Mouse (Mus musculus) forebrain, embryonic 13.5 days (tissue): ENCODE measurements at regions not wholly inside any gene's neighbourhood (a gene's known extent, or its start where the extent isn't known, plus 50 kb on each side); places are given as distances from the start of the nearest gene placed in this dataset.

ENCODE experiments used
- ATAC-seq: fragments of 200-750 bp; cut with Nextera tagmentation; 2 replicates; pipeline ENCODE4 v1.8.0; 2017
- H3K27ac ChIP-seq: fragments of 300-500 bp; sonication (generic); 2 replicates; pipeline ENCODE4 v1.5.1; 2015; ENCODE audit warnings: inconsistent platforms, mild to moderate bottlenecking, moderate library complexity
- H3K27me3 ChIP-seq: fragments of 300-500 bp; sonication (generic); 2 replicates; pipeline ENCODE4 v1.6.1; 2015; ENCODE audit warnings: mild to moderate bottlenecking, inconsistent platforms
- H3K36me3 ChIP-seq: fragments of 300-500 bp; sonication (generic); 2 replicates; pipeline ENCODE4 v1.6.1; 2015; ENCODE audit warnings: mild to moderate bottlenecking, inconsistent platforms; ENCODE audit not compliant: poor library complexity, severe bottlenecking
- H3K4me1 ChIP-seq: fragments of 300-500 bp; sonication (generic); 2 replicates; pipeline ENCODE4 v1.6.1; 2015; ENCODE audit warnings: inconsistent platforms
- H3K4me2 ChIP-seq: fragments of 300-500 bp; sonication (generic); 2 replicates; pipeline ENCODE4 v1.6.1; 2015; ENCODE audit warnings: inconsistent platforms, mild to moderate bottlenecking, moderate library complexity
- H3K4me3 ChIP-seq: fragments of 300-500 bp; sonication (generic); 2 replicates; pipeline ENCODE4 v1.5.1; 2015; ENCODE audit warnings: mild to moderate bottlenecking, inconsistent platforms
- H3K9ac ChIP-seq: fragments of 300-500 bp; sonication (generic); 2 replicates; pipeline ENCODE4 v1.6.1; 2015; ENCODE audit warnings: mild to moderate bottlenecking, inconsistent platforms
- H3K9me3 ChIP-seq: fragments of 300-500 bp; sonication (generic); replicated peaks from 2 replicates; pipeline ENCODE4 v1.6.1; 2016; ENCODE audit warnings: inconsistent platforms
- WGBS: fragments of 180-500 bp; shearing (Covaris S2); methylation state at CpG from one replicate; pipeline ENCODE4 v1.1.7; 2015; 5-methylcytosine and 5-hydroxymethylcytosine counted together

DNA sequence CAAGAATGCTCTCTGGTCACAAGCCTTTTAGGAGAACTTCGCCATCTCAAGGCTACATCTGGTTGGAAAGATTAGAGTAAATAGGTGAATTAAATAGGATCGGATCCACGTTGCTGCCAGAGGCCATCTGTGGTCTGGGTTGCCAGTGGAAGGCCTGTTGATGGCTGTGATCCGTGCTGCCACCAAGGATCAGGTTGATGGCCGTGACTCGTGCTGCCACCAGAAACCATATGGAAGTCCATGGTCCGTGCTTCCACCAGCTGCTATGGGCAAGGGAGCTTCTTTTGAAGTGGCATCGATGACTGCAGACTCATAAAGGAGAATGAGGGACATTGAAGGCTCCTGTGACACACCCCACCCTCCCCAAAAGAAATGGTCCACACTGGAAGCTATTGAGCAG is 79.6 kb downstream of the Atp1a1 start:
- no peaks in the 10 kb centered on the region for H3K36me3 ChIP-seq
- no peak overlapping the region for H3K9ac ChIP-seq
- H3K4me2 ChIP-seq = no peak overlapping the region
- no peak overlapping the region for H3K27ac ChIP-seq
- no peaks in the 10 kb centered on the region for H3K9me3 ChIP-seq
- peaks cover 28% of the 10 kb centered on the region for H3K4me1 ChIP-seq
- 89% methylated on average over 8 of the region's 8 CpGs for WGBS
- H3K4me3 ChIP-seq = no peak overlapping the region
- H3K27me3 ChIP-seq = no peaks in the 10 kb centered on the region
- ATAC-seq = no peak

DNA sequence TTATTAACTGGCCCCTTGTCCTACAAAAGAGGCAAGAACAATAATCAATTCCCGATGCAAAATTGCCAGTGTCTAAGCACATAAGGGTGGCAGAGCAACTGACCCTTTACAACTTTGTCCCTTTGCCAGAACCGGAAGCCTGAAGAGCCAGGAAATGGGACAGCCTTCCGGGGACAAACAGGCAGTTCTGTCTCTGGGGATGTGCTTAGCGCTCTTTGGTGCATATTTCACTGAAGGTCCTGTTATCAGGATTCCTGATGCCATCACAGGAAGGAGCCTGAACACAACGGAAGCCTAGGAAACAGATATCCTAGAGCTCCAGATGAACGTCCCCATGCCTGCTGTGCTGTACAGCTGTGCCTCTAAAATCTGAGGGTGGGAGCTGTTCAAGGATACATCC is 80.0 kb downstream of the Atp1a1 start:
- 84% methylated on average over 6 of the region's 6 CpGs for WGBS

DNA sequence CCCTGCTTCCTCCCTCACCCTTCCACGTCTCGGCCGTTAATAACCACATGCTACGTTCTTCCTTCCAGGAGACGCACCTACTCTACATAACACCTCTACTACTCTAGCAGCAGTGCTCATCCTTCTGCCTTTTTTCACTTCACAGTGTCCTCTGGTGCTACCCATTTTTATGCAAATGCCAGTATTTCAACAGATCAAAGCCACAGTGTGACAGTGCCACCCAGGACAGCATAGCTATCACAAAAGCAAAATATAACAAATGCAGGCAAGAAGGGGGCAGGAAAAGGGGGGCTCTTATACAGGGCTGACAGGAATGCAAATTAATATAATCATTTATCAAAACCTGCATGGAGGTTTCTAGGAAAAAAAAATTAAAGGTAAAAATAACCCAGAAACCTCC is 81.2 kb downstream of the Atp1a1 start:
- ATAC-seq = no peak
- H3K4me1 ChIP-seq = peaks cover 31% of the 10 kb centered on the region
- 55% methylated on average over 5 of the region's 5 CpGs for WGBS
- no peak overlapping the region for H3K27ac ChIP-seq
- H3K9me3 ChIP-seq = no peaks in the 10 kb centered on the region
- no peak overlapping the region for H3K9ac ChIP-seq
- H3K4me3 ChIP-seq = no peak overlapping the region
- no peaks in the 10 kb centered on the region for H3K27me3 ChIP-seq
- H3K36me3 ChIP-seq = no peaks in the 10 kb centered on the region
- no peak overlapping the region for H3K4me2 ChIP-seq

More for the DNA sequence above, 80.0 kb downstream of the Atp1a1 start:
- Histone ChIP-seq H3K9me3 (no peaks in the 10 kb centered on the region), H3K4me3 (no peak overlapping the region), H3K4me1 (peaks cover 30% of the 10 kb centered on the region), H3K4me2 (no peak overlapping the region), H3K9ac (no peak overlapping the region), H3K27ac (no peak overlapping the region), H3K27me3 (no peaks in the 10 kb centered on the region), H3K36me3 (no peaks in the 10 kb centered on the region)
- ATAC-seq = no peak

DNA sequence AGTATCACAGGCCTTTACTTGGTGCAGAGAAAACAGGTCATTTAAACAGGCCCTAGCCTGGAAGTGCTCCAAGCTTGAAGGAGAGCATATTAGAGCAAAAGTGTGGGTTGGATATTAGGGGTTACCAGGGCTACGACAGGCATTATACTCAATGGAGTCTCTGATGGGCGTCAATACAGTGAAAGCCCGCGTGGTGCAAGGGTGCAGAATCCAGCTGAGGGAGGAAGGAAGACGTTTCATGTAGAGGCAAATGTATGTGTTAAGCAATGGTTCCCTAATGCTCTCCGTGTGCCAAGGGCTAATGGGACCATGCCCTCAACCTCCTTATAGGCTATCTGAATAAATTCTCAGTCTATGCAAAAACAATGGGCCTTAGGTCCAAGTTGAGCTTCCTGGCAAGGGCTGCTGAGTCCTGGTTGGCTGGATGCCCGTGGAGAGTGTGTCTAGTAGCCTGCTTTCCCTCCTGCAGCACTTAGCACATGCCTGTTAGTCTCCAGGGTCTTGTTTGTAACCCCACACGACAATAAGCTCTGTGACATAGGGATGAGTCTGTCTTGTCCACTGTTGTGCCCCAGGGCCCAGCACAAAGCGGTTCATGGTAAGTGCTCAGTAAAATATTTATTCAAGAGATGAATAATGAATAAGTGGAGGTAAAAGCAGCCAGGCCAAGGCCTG is 82.1 kb downstream of the Atp1a1 start:
- Histone ChIP-seq H3K4me3 (no peak overlapping the region), H3K9me3 (no peaks in the 10 kb centered on the region), H3K27ac (no peak overlapping the region), H3K27me3 (no peaks in the 10 kb centered on the region), H3K9ac (no peak overlapping the region), H3K4me1 (peaks cover 34% of the 10 kb centered on the region), H3K4me2 (no peak overlapping the region), H3K36me3 (no peaks in the 10 kb centered on the region)
- WGBS = 52% methylated on average over 9 of the region's 9 CpGs
- peak; percentile 56 for ATAC-seq

DNA sequence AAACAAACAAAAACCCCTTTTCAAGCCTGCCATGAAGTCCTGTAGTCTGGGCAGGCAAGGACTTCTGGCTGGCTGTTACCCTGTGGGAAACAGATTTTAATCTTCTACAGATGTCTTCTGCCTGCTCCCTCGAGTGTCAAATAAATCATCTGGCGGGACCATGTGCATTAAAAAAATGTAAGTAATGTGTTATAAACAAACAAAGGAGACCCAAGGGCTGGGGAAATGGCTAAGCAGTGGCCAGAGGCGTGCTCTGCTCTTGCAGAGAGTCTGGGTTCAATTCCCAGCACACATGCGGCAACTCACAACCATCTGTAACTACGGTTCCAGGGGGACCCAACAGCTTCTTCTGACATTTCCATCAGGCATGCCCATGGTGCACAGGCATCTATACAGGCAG is 83.3 kb downstream of the Atp1a1 start:
- no peak overlapping the region for H3K27ac ChIP-seq
- H3K4me1 ChIP-seq = peaks cover 43% of the 10 kb centered on the region
- no peaks in the 10 kb centered on the region for H3K36me3 ChIP-seq
- ATAC-seq = no peak
- no peak overlapping the region for H3K4me3 ChIP-seq
- no peak overlapping the region for H3K9ac ChIP-seq
- no peaks in the 10 kb centered on the region for H3K9me3 ChIP-seq
- H3K27me3 ChIP-seq = no peaks in the 10 kb centered on the region
- no peak overlapping the region for H3K4me2 ChIP-seq
- 92% methylated on average over 5 of the region's 5 CpGs for WGBS

DNA sequence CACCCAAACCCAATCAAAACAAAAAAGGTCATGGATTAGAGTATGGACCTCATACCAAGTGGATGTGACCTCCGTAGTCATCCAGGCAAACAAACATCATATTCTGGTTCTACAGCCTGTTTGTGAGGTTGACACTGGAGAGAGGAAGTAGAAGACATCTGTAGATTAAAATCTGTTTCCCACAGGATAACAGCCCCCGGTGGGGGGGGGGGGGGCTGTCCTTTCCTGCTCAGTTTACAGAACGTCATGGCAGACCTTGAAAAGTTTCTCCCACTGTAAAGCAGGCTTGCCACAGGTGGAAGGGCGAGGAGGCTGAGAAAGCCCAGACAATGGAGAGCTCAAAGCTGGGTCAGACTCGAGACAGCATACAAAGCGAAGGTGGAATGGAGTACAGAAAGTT is 84.4 kb downstream of the Atp1a1 start:
- H3K4me1 ChIP-seq = peaks cover 43% of the 10 kb centered on the region
- no peaks in the 10 kb centered on the region for H3K9me3 ChIP-seq
- no peaks in the 10 kb centered on the region for H3K27me3 ChIP-seq
- no peaks in the 10 kb centered on the region for H3K36me3 ChIP-seq
- no peak overlapping the region for H3K27ac ChIP-seq
- H3K4me2 ChIP-seq = no peak overlapping the region
- no peak for ATAC-seq
- H3K4me3 ChIP-seq = no peak overlapping the region
- H3K9ac ChIP-seq = no peak overlapping the region
- WGBS = 71% methylated on average over 6 of the region's 6 CpGs

DNA sequence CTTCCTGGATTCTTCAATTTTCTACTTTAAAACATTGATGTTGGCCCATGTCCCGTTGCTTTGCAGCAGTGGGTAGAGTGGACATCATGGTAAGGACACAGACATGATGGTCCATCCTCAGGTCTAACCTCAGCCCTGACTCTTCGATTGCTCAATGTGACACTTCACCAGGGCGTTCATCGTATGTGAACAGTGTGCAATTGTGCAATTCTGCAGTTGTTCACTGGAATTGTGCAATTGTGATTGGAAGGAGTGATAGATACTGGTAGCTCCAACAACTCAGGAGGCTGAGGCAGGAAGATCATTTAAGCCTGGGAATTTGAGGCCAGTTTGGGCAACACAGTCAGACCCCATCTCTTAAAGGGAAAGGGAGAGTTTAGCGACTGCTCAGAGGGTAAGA is 84.9 kb downstream of the Atp1a1 start:
- Histone ChIP-seq H3K4me2 (no peak overlapping the region), H3K9me3 (no peaks in the 10 kb centered on the region), H3K27ac (no peak overlapping the region), H3K4me3 (no peak overlapping the region), H3K27me3 (no peaks in the 10 kb centered on the region), H3K36me3 (no peaks in the 10 kb centered on the region), H3K4me1 (peaks cover 43% of the 10 kb centered on the region), H3K9ac (no peak overlapping the region)
- no peak for ATAC-seq
- WGBS = 93% methylated on average over 5 of the region's 5 CpGs

DNA sequence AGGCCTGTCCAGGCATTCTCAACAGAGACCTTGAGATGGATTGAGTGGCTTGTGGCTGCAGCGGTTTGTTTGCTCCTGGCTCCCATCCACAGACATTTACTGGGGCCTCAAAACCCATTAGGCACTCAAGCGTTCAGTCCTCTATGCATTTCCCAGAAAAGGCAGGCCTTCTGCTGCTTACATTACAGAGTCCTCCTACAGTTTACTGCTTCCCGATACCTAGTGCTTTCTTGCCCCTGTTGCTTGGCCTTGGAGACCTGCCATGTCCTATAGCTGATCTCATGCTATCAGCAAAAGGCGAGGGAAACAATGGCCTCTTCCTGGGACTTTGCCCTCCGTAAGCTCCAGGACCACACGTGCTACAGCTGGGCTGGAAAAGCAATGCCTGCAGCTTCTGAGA is 85.7 kb downstream of the Atp1a1 start:
- Histone ChIP-seq H3K27ac (0 out of 2 replicates have a peak overlapping the region, but pooled peaks have one; percentile 15), H3K4me3 (no peak overlapping the region), H3K27me3 (no peaks in the 10 kb centered on the region), H3K9ac (no peak overlapping the region), H3K4me1 (peaks cover 43% of the 10 kb centered on the region), H3K4me2 (no peak overlapping the region), H3K36me3 (no peaks in the 10 kb centered on the region), H3K9me3 (no peaks in the 10 kb centered on the region)
- ATAC-seq = no peak
- 38% methylated on average over 6 of the region's 6 CpGs for WGBS

DNA sequence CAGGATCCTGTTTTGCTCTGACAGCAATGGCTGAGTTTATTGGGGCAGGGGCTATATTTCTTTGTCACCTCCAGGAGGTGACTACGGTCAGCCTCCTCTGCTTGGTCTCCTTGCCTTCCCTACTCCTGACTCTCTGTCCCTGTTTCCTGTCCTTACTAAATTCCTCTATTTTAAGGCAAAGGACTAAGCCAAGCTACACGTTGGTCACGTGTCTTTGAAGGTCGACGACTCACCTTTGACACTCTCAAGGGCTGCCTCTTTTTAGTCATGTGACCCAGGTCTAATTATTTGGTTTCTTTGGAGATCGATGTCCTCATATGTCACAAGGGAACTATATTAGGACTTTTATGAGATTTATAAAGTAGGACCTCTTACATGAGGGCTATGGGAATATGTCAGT is 86.9 kb downstream of the Atp1a1 start:
- Histone ChIP-seq H3K4me3 (no peak overlapping the region), H3K4me2 (no peak overlapping the region), H3K27me3 (no peaks in the 10 kb centered on the region), H3K36me3 (no peaks in the 10 kb centered on the region), H3K4me1 (peaks cover 39% of the 10 kb centered on the region), H3K9ac (no peak overlapping the region), H3K9me3 (no peaks in the 10 kb centered on the region), H3K27ac (no peak overlapping the region)
- WGBS = 88% methylated on average over 6 of the region's 6 CpGs
- ATAC-seq = no peak

DNA sequence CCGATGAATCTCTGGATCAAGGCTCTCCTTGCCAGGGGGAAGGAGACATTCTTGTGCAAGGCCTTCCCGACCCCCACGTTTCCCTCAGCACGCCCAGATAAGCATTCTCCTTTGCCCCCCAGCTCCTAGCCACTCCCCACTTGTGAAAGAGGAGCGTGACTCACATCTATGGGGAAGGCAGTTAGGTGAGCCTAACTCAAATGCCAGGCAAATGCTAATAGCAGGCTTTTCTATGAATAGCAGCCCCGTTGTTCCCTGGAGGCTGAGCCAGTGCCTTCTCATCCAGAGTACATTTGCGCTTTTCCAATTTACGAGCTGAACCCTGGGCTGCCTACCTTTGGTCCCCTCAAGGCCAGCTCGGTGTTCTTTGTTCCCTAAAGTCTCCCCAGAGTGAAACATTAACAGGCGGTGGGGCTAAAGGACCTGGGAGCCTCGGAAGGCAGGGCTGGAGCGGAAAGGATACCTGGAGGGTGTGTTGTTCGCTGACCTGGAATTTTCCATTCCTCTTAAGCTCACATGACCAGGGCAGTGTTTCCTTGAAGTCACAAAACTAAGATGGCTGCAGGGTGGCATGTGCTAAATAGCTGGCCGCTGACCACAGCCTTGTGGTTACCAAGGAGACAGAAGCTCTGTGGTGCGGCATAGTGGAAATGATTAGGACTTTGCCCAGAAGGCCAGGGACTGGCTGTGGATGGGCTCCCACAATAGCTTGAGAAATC is 87.5 kb downstream of the Atp1a1 start:
- Histone ChIP-seq H3K27me3 (no peaks in the 10 kb centered on the region), H3K4me3 (no peak overlapping the region), H3K4me1 (peaks cover 33% of the 10 kb centered on the region), H3K4me2 (no peak overlapping the region), H3K9me3 (no peaks in the 10 kb centered on the region), H3K27ac (no peak overlapping the region), H3K36me3 (no peaks in the 10 kb centered on the region), H3K9ac (no peak overlapping the region)
- no peak for ATAC-seq
- WGBS = 56% methylated on average over 15 of the region's 15 CpGs

DNA sequence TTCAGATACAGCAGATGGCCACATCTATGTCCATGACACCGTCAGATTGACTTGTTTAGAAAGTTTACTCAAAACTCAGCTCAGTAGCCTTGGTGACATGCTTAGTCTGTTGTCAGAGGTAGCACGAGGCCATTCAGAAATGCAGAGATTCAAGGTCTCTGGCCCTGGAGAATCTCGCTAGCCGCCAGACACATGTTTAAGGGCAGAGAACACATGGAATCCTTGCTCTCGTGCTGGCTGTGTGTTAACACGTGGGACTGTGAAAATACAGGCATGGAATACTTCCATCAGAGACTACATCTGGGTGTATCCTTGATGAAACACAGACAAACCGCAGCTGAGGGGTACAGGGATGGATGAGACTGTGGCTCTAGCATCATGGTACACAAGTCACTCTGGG is 88.9 kb downstream of the Atp1a1 start:
- Histone ChIP-seq H3K9ac (no peak overlapping the region), H3K27ac (no peak overlapping the region), H3K4me2 (no peak overlapping the region), H3K36me3 (no peaks in the 10 kb centered on the region), H3K4me1 (peaks cover 30% of the 10 kb centered on the region), H3K27me3 (no peaks in the 10 kb centered on the region), H3K9me3 (0 out of 2 replicates have a peak, but pooled peaks cover 5% of the 10 kb centered on the region), H3K4me3 (no peak overlapping the region)
- ATAC-seq = no peak
- 94% methylated on average over 7 of the region's 7 CpGs for WGBS

DNA sequence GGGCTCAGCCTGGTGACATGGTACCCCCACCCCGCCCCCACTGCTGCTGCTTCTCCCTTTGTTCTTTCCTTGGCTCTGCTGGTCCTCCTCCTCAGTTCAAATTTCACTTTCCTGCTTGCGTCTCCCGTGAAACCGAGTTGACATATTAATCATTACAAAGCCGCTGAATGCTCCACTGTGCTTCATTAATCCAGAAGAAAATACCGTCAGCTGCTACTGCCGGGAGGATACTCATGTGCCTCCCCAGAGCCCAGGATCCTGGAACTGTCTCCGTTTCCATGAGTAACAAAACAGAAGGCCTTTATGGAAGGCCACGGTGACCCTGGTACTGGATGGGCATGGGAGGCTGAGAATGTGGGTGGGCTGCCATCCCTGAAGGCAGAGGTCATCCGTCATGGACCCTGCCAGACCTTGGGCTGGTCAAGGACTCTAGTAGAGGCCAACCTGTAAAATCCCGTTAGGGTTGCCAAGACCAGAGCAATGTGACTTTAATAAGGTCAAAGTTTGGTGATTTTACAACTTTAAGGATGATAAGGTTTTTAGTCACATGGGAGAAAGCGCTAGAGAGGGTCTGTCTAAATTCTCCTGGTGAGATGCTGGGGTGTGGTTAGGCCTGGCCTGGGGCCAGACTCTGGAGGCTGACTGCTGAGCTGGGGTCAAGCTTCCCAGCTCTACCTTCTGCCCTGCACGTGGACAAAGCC is 90.7 kb downstream of the Atp1a1 start:
- 59% methylated on average over 13 of the region's 13 CpGs for WGBS
- ATAC-seq = no peak
- H3K27ac ChIP-seq = no peak overlapping the region

More for the DNA sequence above, 90.7 kb downstream of the Atp1a1 start:
- 0 out of 2 replicates have a peak, but pooled peaks cover 5% of the 10 kb centered on the region for H3K9me3 ChIP-seq
- H3K36me3 ChIP-seq = no peaks in the 10 kb centered on the region
- peaks cover 20% of the 10 kb centered on the region for H3K4me1 ChIP-seq
- H3K27me3 ChIP-seq = no peaks in the 10 kb centered on the region
- no peak overlapping the region for H3K9ac ChIP-seq
- no peak overlapping the region for H3K4me3 ChIP-seq
- H3K4me2 ChIP-seq = no peak overlapping the region
